Mouse (Mus musculus) thymus, adult 2 months (tissue): ENCODE data around the gene Gpcpd1.

Experiments used
- CTCF ChIP-seq: fragments of 200-500 bp; IDR thresholded peaks from 2 replicates; pipeline ENCODE4 v1.5.1; 2012; ENCODE audit warnings: mild to moderate bottlenecking, control low read depth, low read length, moderate library complexity, borderline replicate concordance; ENCODE audit not compliant: control insufficient read depth, poor library complexity, insufficient read depth; ENCODE audit errors: extremely low read depth
- POLR2A ChIP-seq: fragments of 200-500 bp; IDR thresholded peaks from 2 replicates; pipeline ENCODE4 v1.6.1; 2012; ENCODE audit warnings: mild to moderate bottlenecking, low read length, control low read depth, moderate library complexity; ENCODE audit not compliant: control insufficient read depth, poor library complexity, insufficient read depth; ENCODE audit errors: extremely low read depth

- no peak for TF ChIP-seq CTCF
- TF ChIP-seq POLR2A = peak; percentile 81
These were observed 75.2 kb downstream of the Gpcpd1 start for GRCm38 (mm10) chr2:132512051-132512976.
